Mouse (Mus musculus) forebrain, embryonic 12.5 days (tissue): Measurements from ENCODE around the gene Entpd7. TPM values are rescaled to one million over a fixed set of nuclear protein-coding genes. Genes with fewer than 3 reads are reported as not detected.

Source experiments
- ATAC-seq: fragments of 200-750 bp; cut with Nextera tagmentation; 2 replicates; pipeline ENCODE4 v1.8.0; 2017; ENCODE audit warnings: moderate TSS enrichment; ENCODE audit not compliant: low FRiP score
- H3K27ac ChIP-seq: fragments of 300-500 bp; sonication (generic); 2 replicates; pipeline ENCODE4 v1.5.1; 2016; ENCODE audit warnings: mild to moderate bottlenecking
- H3K27me3 ChIP-seq: fragments of 300-500 bp; sonication (generic); 2 replicates; pipeline ENCODE4 v1.6.1; 2016; ENCODE audit warnings: mild to moderate bottlenecking
- H3K36me3 ChIP-seq: fragments of 300-500 bp; sonication (generic); replicated peaks from 2 replicates; pipeline ENCODE4 v1.6.1; 2016; ENCODE audit warnings: mild to moderate bottlenecking
- H3K4me1 ChIP-seq: fragments of 300-500 bp; sonication (generic); 2 replicates; pipeline ENCODE4 v1.6.1; 2016
- H3K4me2 ChIP-seq: fragments of 300-500 bp; sonication (generic); 2 replicates; pipeline ENCODE4 v1.6.1; 2016; ENCODE audit warnings: mild to moderate bottlenecking, moderate library complexity
- H3K4me3 ChIP-seq: fragments of 300-500 bp; sonication (generic); replicated peaks from 2 replicates; pipeline ENCODE4 v1.5.1; 2016; ENCODE audit warnings: mild to moderate bottlenecking
- H3K9ac ChIP-seq: fragments of 300-500 bp; sonication (generic); 2 replicates; pipeline ENCODE4 v1.6.1; 2016; ENCODE audit warnings: mild to moderate bottlenecking
- H3K9me3 ChIP-seq: fragments of 300-500 bp; sonication (generic); 2 replicates; pipeline ENCODE4 v1.6.1; 2016
- WGBS: fragments of 180-500 bp; shearing (Covaris S2); methylation state at CpG from one replicate; pipeline ENCODE4 v1.1.7; 2016; 5-methylcytosine and 5-hydroxymethylcytosine counted together
- polyA plus RNA-seq: library from polyadenylated mRNA; unstranded; fragments of >200 nt; fragmentation: Nextera tagmentation; extraction: Ambion mirVana; gene quantifications from 2 replicates; pipeline ENCODE4 v1.2.1, GENCODE M21; 2016

The Entpd7 gene
- polyA plus RNA-seq, 1 experiment from 2014 or later, result 10.2 TPM

- Histone ChIP-seq H3K27ac (no peak overlapping the region), H3K4me3 (no peak overlapping the region), H3K4me2 (no peak overlapping the region), H3K36me3 (peaks cover 17% of the 10 kb centered on the region), H3K9ac (no peak overlapping the region), H3K4me1 (peaks cover 7% of the 10 kb centered on the region), H3K27me3 (no peaks in the 10 kb centered on the region), H3K9me3 (no peaks in the 10 kb centered on the region)
- peak; percentile 33; the same call in 1 of the 2 replicates for ATAC-seq
- 39% methylated on average over 19 of the region's 19 CpGs for WGBS
Measured at GRCm38 (mm10) chr19:43662176-43662967, 27.1 kb upstream of the Entpd7 start.

- Histone ChIP-seq H3K9ac (no peak overlapping the region), H3K9me3 (no peaks in the 10 kb centered on the region), H3K27ac (no peak overlapping the region), H3K4me1 (peaks cover 7% of the 10 kb centered on the region), H3K36me3 (peaks cover 17% of the 10 kb centered on the region), H3K4me2 (no peak overlapping the region), H3K27me3 (no peaks in the 10 kb centered on the region), H3K4me3 (no peak overlapping the region)
- ATAC-seq, result no peak
- 90% methylated on average over 8 of the region's 8 CpGs for WGBS
Measured at GRCm38 (mm10) chr19:43663471-43663870, 26.0 kb upstream of the Entpd7 start.

- ATAC-seq, result no peak
- Histone ChIP-seq H3K4me1 (peaks cover 13% of the 10 kb centered on the region), H3K4me3 (no peak overlapping the region), H3K4me2 (no peak overlapping the region), H3K27me3 (no peaks in the 10 kb centered on the region), H3K9me3 (no peaks in the 10 kb centered on the region), H3K9ac (no peak overlapping the region), H3K27ac (no peak overlapping the region), H3K36me3 (peaks cover 17% of the 10 kb centered on the region)
- 51% methylated on average over 12 of the region's 12 CpGs for whole genome bisulfite sequencing
Measured at GRCm38 (mm10) chr19:43665441-43666048, 23.9 kb upstream of the Entpd7 start.

- Histone ChIP-seq H3K27ac (no peak overlapping the region), H3K4me2 (no peak overlapping the region), H3K27me3 (no peaks in the 10 kb centered on the region), H3K4me1 (peaks cover 13% of the 10 kb centered on the region), H3K36me3 (peaks cover 17% of the 10 kb centered on the region), H3K4me3 (no peak overlapping the region), H3K9ac (no peak overlapping the region), H3K9me3 (no peaks in the 10 kb centered on the region)
- ATAC-seq, result no peak
- 94% methylated on average over 22 of the region's 22 CpGs for WGBS
Measured at GRCm38 (mm10) chr19:43666661-43667429, 22.6 kb upstream of the Entpd7 start.

- H3K27ac ChIP-seq, result no peak overlapping the region
- no peak overlapping the region for H3K4me2 ChIP-seq
- no peak overlapping the region for H3K9ac ChIP-seq
- peaks cover 9% of the 10 kb centered on the region for H3K4me1 ChIP-seq
- H3K9me3 ChIP-seq, result no peaks in the 10 kb centered on the region
- peaks cover 17% of the 10 kb centered on the region for H3K36me3 ChIP-seq
- H3K27me3 ChIP-seq, result no peaks in the 10 kb centered on the region
- WGBS, result 64% methylated on average over 4 of the region's 4 CpGs
- no peak overlapping the region for H3K4me3 ChIP-seq
- ATAC-seq, result no peak
Measured at GRCm38 (mm10) chr19:43667430-43667809, 22.1 kb upstream of the Entpd7 start.

- no peak overlapping the region for H3K4me3 ChIP-seq
- no peaks in the 10 kb centered on the region for H3K27me3 ChIP-seq
- 67% methylated on average over 8 of the region's 8 CpGs for WGBS
- peaks cover 21% of the 10 kb centered on the region for H3K4me1 ChIP-seq
- no peak overlapping the region for H3K4me2 ChIP-seq
- no peak overlapping the region for H3K27ac ChIP-seq
- no peak overlapping the region for H3K9ac ChIP-seq
- ATAC-seq, result no peak
- H3K36me3 ChIP-seq, result peaks cover 3% of the 10 kb centered on the region
- no peaks in the 10 kb centered on the region for H3K9me3 ChIP-seq
Measured at GRCm38 (mm10) chr19:43669136-43669759, 20.2 kb upstream of the Entpd7 start.

- Histone ChIP-seq H3K4me3 (no peak overlapping the region), H3K27me3 (no peaks in the 10 kb centered on the region), H3K4me2 (no peak overlapping the region), H3K9me3 (no peaks in the 10 kb centered on the region), H3K4me1 (peaks cover 24% of the 10 kb centered on the region), H3K36me3 (no peaks in the 10 kb centered on the region; the same call in 1 of the 2 replicates), H3K27ac (no peak overlapping the region), H3K9ac (no peak overlapping the region)
- WGBS, result 87% methylated on average over 7 of the region's 7 CpGs
- ATAC-seq, result no peak
Measured at GRCm38 (mm10) chr19:43671054-43671453, 18.4 kb upstream of the Entpd7 start.

- ATAC-seq, result no peak
- Histone ChIP-seq H3K27me3 (0 out of 2 replicates have a peak, but pooled peaks cover 9% of the 10 kb centered on the region), H3K9me3 (no peaks in the 10 kb centered on the region), H3K4me1 (peaks cover 32% of the 10 kb centered on the region), H3K9ac (peak overlapping the region; percentile 87), H3K4me3 (peak overlapping the region; percentile 96), H3K4me2 (peak overlapping the region; percentile 88), H3K36me3 (no peaks in the 10 kb centered on the region), H3K27ac (no peak overlapping the region)
- WGBS, result 12% methylated on average over 21 of the region's 21 CpGs
Measured at GRCm38 (mm10) chr19:43673513-43674315, 15.8 kb upstream of the Entpd7 start.

GRCm38 (mm10) chr19:43674316-43674689, 15.2 kb upstream of the Entpd7 start:
- Histone ChIP-seq H3K9me3 (no peaks in the 10 kb centered on the region), H3K36me3 (no peaks in the 10 kb centered on the region), H3K27me3 (0 out of 2 replicates have a peak, but pooled peaks cover 9% of the 10 kb centered on the region), H3K27ac (peak overlapping the region; percentile 79), H3K4me3 (peak overlapping the region; percentile 96), H3K4me2 (peak overlapping the region; percentile 88), H3K9ac (peak overlapping the region; percentile 87), H3K4me1 (peaks cover 28% of the 10 kb centered on the region)
- no peak; the same call in none of the 2 replicates for ATAC-seq
- WGBS, result under 1% methylated on average over 23 of the region's 29 CpGs

- under 1% methylated on average over 63 of the region's 79 CpGs for WGBS
- peak within 1 kb of the TSS; percentile 96 for H3K4me3 ChIP-seq
- H3K36me3 ChIP-seq, result no peaks in the 10 kb centered on the region
- ATAC-seq, result peak; percentile 98
- H3K27me3 ChIP-seq, result 0 out of 2 replicates have a peak, but pooled peaks cover 9% of the 10 kb centered on the region
- H3K27ac ChIP-seq, result peak within 1 kb of the TSS; percentile 98
- peaks cover 26% of the 10 kb centered on the region for H3K4me1 ChIP-seq
- peak within 1 kb of the TSS; percentile 87 for H3K9ac ChIP-seq
- peak within 1 kb of the TSS; percentile 88 for H3K4me2 ChIP-seq
- H3K9me3 ChIP-seq, result no peaks in the 10 kb centered on the region
Measured at GRCm38 (mm10) chr19:43674730-43675524, 14.5 kb upstream of the Entpd7 start, which contains the start of gene Slc25a28. Gene Slc25a28 (minus strand): TSS chr19:43674881.
